Mouse (Mus musculus): Measurements from ENCODE around the gene Dnah11.

DNA sequence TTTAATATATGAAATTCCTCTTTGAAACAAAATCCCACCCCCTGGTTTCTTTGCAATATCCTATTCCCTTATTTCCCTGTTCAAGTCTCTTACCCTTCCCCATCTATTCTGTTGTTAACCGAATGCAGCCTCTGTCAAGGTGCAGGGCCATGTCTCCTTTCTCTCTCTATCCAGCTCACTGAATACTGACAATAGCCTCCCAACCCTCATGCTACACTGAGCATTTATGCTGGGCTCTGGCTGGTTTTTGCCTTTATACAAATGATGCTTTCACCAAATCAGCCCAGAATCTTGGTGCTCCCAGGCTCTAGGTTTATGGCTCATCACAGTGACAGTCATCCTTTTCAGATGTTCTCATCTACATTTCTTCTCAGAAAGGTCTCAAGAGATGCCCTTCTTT lies 91.1 kb downstream of the Dnah11 start:
- TF ChIP-seq CTCF (IDR thresholded peaks at IDR 0.05; ENCODE audit: borderline replicate concordance, extremely low read depth, insufficient read depth, insufficient read length) (no peak), POLR2A (IDR thresholded peaks at IDR 0.05; ENCODE audit: borderline replicate concordance, extremely low read depth, insufficient read depth, insufficient read length, poor library complexity, severe bottlenecking) (no peak)
